Mouse (Mus musculus): ENCODE results near the gene Vamp1.

Gene Vamp1

GRCm38 (mm10) chr6:125213715-125214114, 1.6 kb upstream of the Vamp1 start:
- DNase-seq, result no peak

- no peak for DNase-seq
Observed at GRCm38 (mm10) chr6:125216898-125217297, 1.5 kb downstream of the Vamp1 start.

GRCm38 (mm10) chr6:125217899-125218298, 2.5 kb downstream of the Vamp1 start:
- no peak for DNase-seq

GRCm38 (mm10) chr6:125218963-125219362, 3.6 kb downstream of the Vamp1 start:
- DNase-seq, result peak; percentile 63

DNA sequence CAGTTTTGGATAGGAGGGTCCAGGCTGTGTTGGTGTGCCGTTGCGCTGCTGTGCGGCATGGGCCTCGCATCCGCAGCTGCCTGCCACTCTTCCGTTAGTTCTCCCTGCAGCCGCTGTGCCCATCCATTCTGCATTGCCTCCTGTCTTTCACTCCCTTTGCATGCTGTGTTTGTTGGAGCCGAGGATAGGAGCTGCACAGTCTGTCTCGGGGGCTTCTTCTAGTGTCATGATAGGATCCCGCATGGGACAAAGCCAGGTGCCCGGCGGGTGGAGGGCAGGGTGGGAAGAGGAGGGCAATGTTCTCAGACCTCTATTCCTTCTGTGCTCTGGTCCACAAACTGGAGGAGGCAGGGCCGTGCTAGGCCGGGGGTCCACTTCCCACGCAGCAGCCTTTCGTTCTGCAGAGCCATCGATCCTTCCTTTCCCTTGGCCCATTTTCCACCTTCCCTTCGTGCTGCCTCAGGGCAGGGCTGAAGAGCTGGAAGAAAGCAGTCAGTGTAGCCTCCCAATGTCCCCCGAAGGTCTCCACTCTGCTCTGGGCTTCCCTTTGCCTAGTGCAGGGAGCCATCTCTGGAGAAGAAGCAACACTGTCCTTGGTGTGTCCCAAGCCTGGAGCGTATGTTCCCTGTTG, 5.9 kb downstream of the Vamp1 start:
- no peak for DNase-seq

GRCm38 (mm10) chr6:125222146-125222545, 6.8 kb downstream of the Vamp1 start:
- no peak for DNase-seq

DNA sequence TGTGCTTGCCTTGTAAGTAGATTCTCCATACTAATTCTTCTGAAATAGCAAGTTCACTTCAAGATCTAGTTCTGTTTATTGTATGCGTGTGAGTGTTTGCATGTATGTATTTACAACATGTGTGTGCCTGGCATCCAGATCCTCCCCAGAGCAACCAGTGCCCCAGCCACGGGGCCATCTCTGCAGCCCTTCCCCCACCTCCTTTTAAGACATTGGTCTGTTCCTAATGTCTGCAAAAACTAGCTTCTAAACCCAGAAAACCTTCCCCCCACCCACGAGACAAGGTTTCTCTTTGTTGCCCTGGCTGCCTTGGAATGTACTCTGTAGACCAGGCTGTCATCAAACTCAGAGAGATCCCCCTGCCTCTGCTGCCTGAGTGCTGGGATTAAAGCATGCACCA, 7.2 kb downstream of the Vamp1 start:
- DNase-seq, result no peak

GRCm38 (mm10) chr6:125225518-125226115, 10.3 kb downstream of the Vamp1 start:
- DNase-seq, result peak; percentile 33

DNA sequence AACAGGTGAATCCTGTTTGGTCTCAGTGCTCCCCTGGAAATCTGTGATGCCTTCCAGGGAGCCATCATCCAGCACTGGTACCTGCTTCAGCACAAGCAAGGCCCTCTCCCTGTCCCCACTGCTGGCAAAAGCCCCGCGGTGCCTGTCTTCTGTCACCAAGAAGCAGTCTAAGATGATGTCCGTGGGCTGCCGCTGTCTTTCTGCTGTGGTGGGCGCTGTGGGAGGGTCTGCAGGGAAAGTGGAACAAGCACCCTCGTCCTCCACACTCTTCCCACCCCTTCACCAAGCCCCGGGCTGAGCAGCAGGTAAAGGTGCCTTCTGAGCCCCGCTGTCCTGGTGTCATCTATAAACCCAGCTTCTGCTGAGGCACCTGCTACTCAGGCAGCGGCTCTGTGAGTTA, 15.2 kb downstream of the Vamp1 start:
- DNase-seq, result no peak

GRCm38 (mm10) chr6:125231117-125232044, 16.0 kb downstream of the Vamp1 start, which contains the start of gene Tapbpl:
Gene Tapbpl, minus strand, starts transcription at chr6:125231860.
- peak; percentile 71 for DNase-seq

GRCm38 (mm10) chr6:125232045-125232437, 16.7 kb downstream of the Vamp1 start:
- DNase-seq, result no peak

GRCm38 (mm10) chr6:125232516-125232915, 17.2 kb downstream of the Vamp1 start:
- no peak for DNase-seq

DNA sequence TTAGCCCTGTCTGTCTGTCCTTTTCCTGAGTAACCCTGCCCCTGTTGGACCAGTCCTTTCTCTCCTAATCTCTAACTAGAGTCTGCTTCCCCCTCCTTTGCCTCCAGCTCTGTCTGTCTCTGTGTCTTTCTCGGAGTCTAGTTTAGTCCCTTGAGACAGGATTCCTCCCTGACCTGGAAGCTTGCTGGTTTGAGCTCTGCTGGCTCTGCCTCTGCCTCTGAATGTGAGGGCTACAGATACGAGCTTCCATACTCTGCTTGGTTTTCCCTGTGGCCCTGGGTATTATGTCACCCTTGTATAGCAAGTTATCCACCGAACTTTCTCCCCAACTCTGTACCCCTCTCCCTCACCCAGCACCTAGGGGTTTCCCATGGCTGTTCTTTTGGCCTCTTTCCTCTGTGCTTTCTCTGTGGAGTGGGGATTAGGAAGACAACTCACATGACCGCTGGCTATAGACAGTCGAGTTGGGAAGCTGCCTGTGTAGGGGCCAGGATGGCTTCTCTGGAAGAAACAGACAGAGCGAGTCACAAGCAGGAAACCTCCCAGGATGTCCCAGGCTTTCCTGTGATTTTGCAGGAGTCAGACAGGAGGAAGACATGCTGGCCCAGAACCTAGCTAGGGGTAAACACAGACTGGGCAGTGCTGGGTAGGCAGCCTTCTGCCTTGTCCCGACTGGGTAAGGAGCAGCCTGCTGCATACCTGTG, 18.6 kb downstream of the Vamp1 start:
- DNase-seq, result peak; percentile 25

GRCm38 (mm10) chr6:125234520-125234828, 19.1 kb downstream of the Vamp1 start:
- DNase-seq, result no peak

DNA sequence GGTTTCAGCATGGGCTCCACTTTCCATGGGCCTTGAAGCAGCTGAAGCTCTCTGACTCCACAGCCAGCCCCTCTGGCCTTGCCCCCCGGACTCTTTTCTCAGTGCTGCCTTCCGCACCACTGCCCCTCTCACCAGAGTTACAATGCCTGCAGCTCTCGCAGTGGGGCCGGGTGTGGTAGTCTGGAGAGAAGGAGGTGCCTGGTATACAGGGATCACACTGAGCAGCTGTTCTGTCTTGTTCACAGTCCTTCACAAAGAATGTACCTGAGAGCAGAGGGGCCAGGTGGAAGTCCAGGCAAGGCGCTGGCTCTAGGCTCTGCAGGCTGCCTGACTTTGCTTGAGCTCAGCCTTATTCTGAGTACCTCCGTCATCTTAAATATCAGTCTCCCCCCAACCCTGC, 21.0 kb downstream of the Vamp1 start:
- DNase-seq, result no peak

DNA sequence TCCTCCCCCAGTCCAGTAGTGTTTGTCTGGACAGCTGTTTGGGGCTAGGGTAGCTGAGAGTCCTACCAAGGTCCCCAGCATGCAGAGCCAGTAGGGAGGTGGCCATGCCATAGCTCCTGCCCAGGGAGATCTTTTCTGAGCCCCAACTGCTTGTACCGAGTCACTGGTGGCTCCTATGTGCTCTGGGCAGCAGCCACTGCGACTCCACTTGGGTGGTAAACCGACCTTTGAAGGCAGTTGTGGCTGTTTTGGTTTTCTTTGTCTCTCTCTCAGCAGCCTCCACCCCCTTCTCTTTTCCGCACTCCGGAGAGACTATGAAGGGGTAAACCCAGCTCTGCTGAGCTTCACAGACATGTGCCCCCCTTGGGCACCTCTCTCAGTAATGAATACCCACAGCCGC, 21.4 kb downstream of the Vamp1 start, which contains the start of gene Cd27:
Gene Cd27 (minus strand): TSS at position 229 of the 400 bp plus-strand sequence.
- no peak for DNase-seq

DNA sequence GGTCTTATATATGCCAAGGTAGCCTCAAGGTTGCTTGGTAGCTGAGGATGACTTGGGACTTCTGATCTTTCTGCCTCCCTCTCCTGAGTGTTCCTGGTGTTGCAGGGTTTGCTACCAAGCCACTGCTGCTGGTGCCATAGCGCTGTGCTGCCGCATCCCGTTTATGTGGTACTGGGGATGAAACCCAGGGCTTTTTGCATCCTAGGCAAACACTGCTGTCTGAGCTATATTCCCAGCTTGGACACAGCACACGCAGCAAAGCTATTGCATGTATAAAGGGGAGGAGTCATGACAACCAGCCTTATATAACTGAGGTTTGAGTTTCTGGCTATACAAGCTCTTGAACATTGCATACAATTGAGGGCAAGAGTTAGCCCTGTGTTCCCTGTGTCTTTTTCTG, 22.1 kb downstream of the Vamp1 start:
- no peak for DNase-seq

GRCm38 (mm10) chr6:125238396-125238795, 23.0 kb downstream of the Vamp1 start:
- no peak for DNase-seq

DNA sequence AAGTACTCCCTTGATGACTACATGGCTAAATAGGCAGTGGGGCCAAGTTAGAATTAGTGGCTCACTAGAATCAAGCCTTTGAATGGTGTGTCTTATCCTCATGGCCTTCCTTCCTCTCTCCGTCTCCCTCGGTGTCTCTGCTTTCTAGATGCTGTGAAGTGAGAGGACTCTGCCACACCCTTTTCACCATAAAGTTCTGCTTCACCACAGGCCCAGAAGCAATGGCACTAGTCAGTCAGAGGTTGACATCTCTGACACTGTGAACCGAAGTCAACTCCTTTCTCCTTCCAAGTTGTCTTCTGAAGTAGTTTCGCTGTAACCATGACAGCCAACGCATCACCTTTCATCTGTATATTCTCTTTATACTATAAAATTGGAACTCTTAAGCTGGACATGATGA, 24.2 kb downstream of the Vamp1 start:
- no peak for DNase-seq

DNA sequence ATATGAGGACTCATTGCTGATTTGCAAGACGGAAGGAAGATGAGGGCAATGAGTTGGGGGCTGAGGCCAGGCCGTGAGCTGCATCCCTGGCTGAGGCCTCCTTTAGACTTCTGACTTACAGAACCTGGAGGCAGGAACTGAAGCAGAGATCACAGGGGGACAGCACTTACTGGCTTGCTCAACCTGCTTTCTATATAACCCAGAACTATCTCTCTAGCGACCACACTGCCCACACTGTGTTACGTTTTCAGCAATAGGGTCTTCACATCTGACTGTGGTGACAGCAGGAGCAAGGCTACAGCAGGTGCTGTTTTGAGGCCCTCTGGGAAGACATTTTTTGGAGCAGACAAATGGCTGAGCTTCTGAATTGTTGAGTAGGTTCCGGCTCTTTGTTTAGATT, 25.3 kb downstream of the Vamp1 start:
- DNase-seq, result no peak

- no peak for DNase-seq
Observed at GRCm38 (mm10) chr6:125241566-125241965, 26.2 kb downstream of the Vamp1 start.

- no peak for DNase-seq
Observed at GRCm38 (mm10) chr6:125244551-125244950, 29.2 kb downstream of the Vamp1 start.

- no peak for DNase-seq
Observed at GRCm38 (mm10) chr6:125252285-125252684, 36.9 kb downstream of the Vamp1 start.

Measured in kidney, adult 18-20 months (tissue).